16 mouse cellular contexts compared by ENCODE assay signal in the genomic region with DNA sequence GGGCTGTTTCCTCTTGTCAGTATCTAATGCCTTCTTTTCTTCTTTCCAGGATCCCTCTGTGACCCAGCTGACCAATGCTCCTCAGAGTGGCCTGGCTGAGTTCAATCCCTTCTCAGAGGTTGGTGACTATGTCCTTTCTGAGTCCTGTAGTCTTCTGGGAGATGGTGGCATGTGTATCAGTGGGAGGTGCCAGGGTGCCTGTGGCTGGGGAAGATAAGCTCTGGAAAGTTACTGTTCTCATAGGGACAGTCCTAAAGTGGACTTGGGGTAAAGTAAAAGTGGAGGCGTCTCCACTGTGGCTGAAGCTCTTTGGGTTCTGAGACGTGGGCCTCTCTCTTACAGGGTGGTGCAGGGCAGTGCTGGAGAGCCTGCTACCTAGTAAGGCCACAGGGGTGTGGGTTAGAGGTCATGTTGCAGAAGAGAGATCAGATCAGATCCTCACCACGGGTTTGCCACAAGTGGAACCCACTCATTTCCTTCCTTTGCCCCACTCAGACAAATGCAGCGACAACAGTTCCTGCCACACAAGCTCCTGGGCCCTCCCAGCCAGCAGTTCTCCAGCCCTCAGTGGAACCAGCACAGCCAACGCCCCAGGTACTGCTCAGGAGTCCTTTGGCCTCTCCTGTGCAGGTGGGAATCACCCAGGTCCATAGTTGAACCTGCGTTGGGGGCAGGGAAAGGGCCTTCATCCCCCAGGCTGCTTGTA. TPM values are rescaled to one million over a fixed set of nuclear protein-coding genes. Genes with fewer than 3 reads are reported as not detected.
DNase-seq lines count a peak whose midpoint lies in the region; ATAC-seq and TF ChIP-seq lines count a peak whose summit lies in the region.
"Had no signal": no experiment of that assay in that cellular context is flagged by ENCODE, and none has a peak within 500 bp of the region (broad histone marks: within the 10 kb centered on the region; RNA-seq: fewer than 3 reads in every experiment).

No protein-coding gene starts in this region.

- DNase-seq in gastrocnemius, adult 2 months, result no peak
- DNase-seq in gastrocnemius, postnatal 25 days, result no peak
- DNase-seq in layer of hippocampus, adult 11-12 months (ENCODE audit: low spot score), result no peak
- DNase-seq in urinary bladder, adult 18-20 months (ENCODE audit: low spot score in 2 of 2), result no peak
- DNase-seq: cerebellum, postnatal 36 days; kidney, adult 2 months had no signal

- no peaks in the 10 kb centered on the region for H3K27me3 ChIP-seq in liver, embryonic 12.5 days (replicated peaks)
- no peaks in the 10 kb centered on the region for H3K27me3 ChIP-seq in intestine, embryonic 16.5 days (replicated peaks; ENCODE audit: control insufficient read depth, insufficient read depth, low read length)
- H3K27me3 ChIP-seq: embryonic facial prominence, embryonic 12.5 days; forebrain, embryonic 12.5 days; heart, embryonic 13.5 days; hindbrain, embryonic 12.5 days; limb, embryonic 15.5 days had no signal

- H3K9ac ChIP-seq in liver, embryonic 12.5 days, result peak overlapping the region; percentile 37; the same call in 1 of the 2 replicates
- H3K9ac ChIP-seq in intestine, embryonic 16.5 days (ENCODE audit: low read depth, low read length), result no peak overlapping the region
- H3K9ac ChIP-seq: embryonic facial prominence, embryonic 12.5 days; forebrain, embryonic 12.5 days; heart, embryonic 13.5 days; hindbrain, embryonic 12.5 days; limb, embryonic 15.5 days had no signal

- H3K27ac ChIP-seq in gastrocnemius, adult 2 months, result peak overlapping the region; percentile 46
- H3K27ac ChIP-seq in liver, embryonic 12.5 days, result peak overlapping the region; percentile 75
- no peak overlapping the region for H3K27ac ChIP-seq in intestine, embryonic 16.5 days (ENCODE audit: low read length)
- H3K27ac ChIP-seq: embryonic facial prominence, embryonic 12.5 days; forebrain, embryonic 12.5 days; heart, embryonic 13.5 days; hindbrain, embryonic 12.5 days; limb, embryonic 15.5 days had no signal

- H3K4me1 ChIP-seq in liver, embryonic 12.5 days, result peaks cover 32% of the 10 kb centered on the region
- no peaks in the 10 kb centered on the region for H3K4me1 ChIP-seq in intestine, embryonic 16.5 days (ENCODE audit: control insufficient read depth, insufficient read depth, low read length)
- H3K4me1 ChIP-seq: embryonic facial prominence, embryonic 12.5 days; forebrain, embryonic 12.5 days; hindbrain, embryonic 12.5 days had no signal

- no peak overlapping the region for H3K4me3 ChIP-seq in gastrocnemius, adult 2 months
- H3K4me3 ChIP-seq in liver, embryonic 12.5 days, result no peak overlapping the region
- no peak overlapping the region for H3K4me3 ChIP-seq in intestine, embryonic 16.5 days (ENCODE audit: low read length)
- H3K4me3 ChIP-seq: embryonic facial prominence, embryonic 12.5 days; forebrain, embryonic 12.5 days; heart, embryonic 13.5 days; hindbrain, embryonic 12.5 days; limb, embryonic 15.5 days had no signal

- ATAC-seq in common myeloid progenitor, adult 5-6 weeks (replicated peaks; ENCODE audit: low read depth, poor library complexity, severe bottlenecking), result peak; percentile 81
- peak; percentile 91 for ATAC-seq in liver, embryonic 12.5 days
- ATAC-seq in megakaryocyte-erythroid progenitor cell, adult 5-6 weeks (replicated peaks; ENCODE audit: low FRiP score, low TSS enrichment, poor library complexity, severe bottlenecking), result peak; percentile 76
- no peak for ATAC-seq in intestine, embryonic 16.5 days

- intact Hi-C loops in gastrocnemius, adult 2 months (cut with DNase I), result no loop called here

- H3K36me3 ChIP-seq in liver, embryonic 12.5 days, result peaks cover 52% of the 10 kb centered on the region
- H3K36me3 ChIP-seq in intestine, embryonic 16.5 days (ENCODE audit: control insufficient read depth, insufficient read depth, low read length), result peaks cover 14% of the 10 kb centered on the region

- 30% methylated on average over 6 of the region's 6 CpGs for WGBS in liver, embryonic 12.5 days (ENCODE audit: insufficient replicate concordance)
- 86% methylated on average over 6 of the region's 6 CpGs for WGBS in intestine, embryonic 16.5 days

- no peaks in the 10 kb centered on the region for H3K9me3 ChIP-seq in liver, embryonic 12.5 days (replicated peaks)
- no peaks in the 10 kb centered on the region for H3K9me3 ChIP-seq in intestine, embryonic 16.5 days (ENCODE audit: control insufficient read depth, low read length)
- H3K9me3 ChIP-seq: embryonic facial prominence, embryonic 12.5 days; forebrain, embryonic 12.5 days; heart, embryonic 13.5 days; hindbrain, embryonic 12.5 days; limb, embryonic 15.5 days had no signal

- TF ChIP-seq CTCF in gastrocnemius, adult 2 months (IDR thresholded peaks at IDR 0.05), result no peak

- H3K4me2 ChIP-seq in liver, embryonic 12.5 days, result peak overlapping the region; percentile 44
- H3K4me2 ChIP-seq in intestine, embryonic 16.5 days (ENCODE audit: low read depth, low read length), result no peak overlapping the region
- H3K4me2 ChIP-seq: embryonic facial prominence, embryonic 12.5 days; forebrain, embryonic 12.5 days; heart, embryonic 13.5 days; hindbrain, embryonic 12.5 days; limb, embryonic 15.5 days had no signal

RNA-seq across cellular contexts. Expression of gene Ulk3, which starts 12.0 kb away (rescaled TPM):
- 1 to 10 TPM; 4.4 to 6.6 TPM for total RNA-seq in gastrocnemius, adult 2 months (2021)
- 1 to 10 TPM; 3.8 to 4.0 TPM for total RNA-seq in gastrocnemius, postnatal 25 days (2021)
- total RNA-seq in common myeloid progenitor, adult 5-6 weeks (2017), result 4.1 and 10.6 TPM in 2 replicates
- 6.4 and 9.0 TPM in 2 replicates for polyA plus RNA-seq in liver, embryonic 12.5 days (2016; fragmentation: Nextera tagmentation; extraction: Ambion mirVana)
- 8.7 and 16.7 TPM in 2 replicates for total RNA-seq in megakaryocyte-erythroid progenitor cell, adult 5-6 weeks (2014; fragmentation: Nextera tagmentation)
- 2.6 and 3.8 TPM in 2 replicates for total RNA-seq in megakaryocyte-erythroid progenitor cell, adult 5-6 weeks (2017)
- polyA plus RNA-seq in intestine, embryonic 16.5 days (2015; fragmentation: Nextera tagmentation; extraction: Ambion mirVana), result 18.0 and 19.0 TPM in 2 replicates

RNA-seq across cellular contexts. Expression of gene Scamp2, which starts 16.6 kb away (rescaled TPM):
- 10 to 100 TPM; 39.6 to 46.4 TPM for total RNA-seq in gastrocnemius, adult 2 months (2021)
- total RNA-seq in gastrocnemius, postnatal 25 days (2021), result 10 to 100 TPM; 31.3 to 36.9 TPM
- 19.2 and 24.9 TPM in 2 replicates for total RNA-seq in common myeloid progenitor, adult 5-6 weeks (2017)
- 32.5 and 33.2 TPM in 2 replicates for polyA plus RNA-seq in liver, embryonic 12.5 days (2016; fragmentation: Nextera tagmentation; extraction: Ambion mirVana)
- 21.5 and 45.2 TPM in 2 replicates for total RNA-seq in megakaryocyte-erythroid progenitor cell, adult 5-6 weeks (2014; fragmentation: Nextera tagmentation)
- total RNA-seq in megakaryocyte-erythroid progenitor cell, adult 5-6 weeks (2017), result 10.1 and 22.2 TPM in 2 replicates
- polyA plus RNA-seq in intestine, embryonic 16.5 days (2015; fragmentation: Nextera tagmentation; extraction: Ambion mirVana), result 95.7 and 97.2 TPM in 2 replicates

RNA-seq across cellular contexts. Expression of gene Mpi, which starts 24.7 kb away (rescaled TPM):
- 10 to 100 TPM; 67.6 to 97.7 TPM for total RNA-seq in gastrocnemius, adult 2 months (2021)
- total RNA-seq in gastrocnemius, postnatal 25 days (2021), result 10 to 100 TPM; 75.1 to 87.6 TPM
- total RNA-seq in common myeloid progenitor, adult 5-6 weeks (2017), result 10.7 and 14.5 TPM in 2 replicates
- polyA plus RNA-seq in liver, embryonic 12.5 days (2016; fragmentation: Nextera tagmentation; extraction: Ambion mirVana), result 17.4 and 17.7 TPM in 2 replicates
- total RNA-seq in megakaryocyte-erythroid progenitor cell, adult 5-6 weeks (2014; fragmentation: Nextera tagmentation), result 13.5 and 16.6 TPM in 2 replicates
- total RNA-seq in megakaryocyte-erythroid progenitor cell, adult 5-6 weeks (2017), result 6.6 and 6.7 TPM in 2 replicates
- polyA plus RNA-seq in intestine, embryonic 16.5 days (2015; fragmentation: Nextera tagmentation; extraction: Ambion mirVana), result 58.4 and 59.4 TPM in 2 replicates

RNA-seq across cellular contexts. Expression of gene Cplx3, which starts 28.8 kb away (rescaled TPM):
- total RNA-seq in gastrocnemius, adult 2 months (2021), result not detected
- total RNA-seq in gastrocnemius, postnatal 25 days (2021), result not detected
- not detected in 2 replicates for total RNA-seq in common myeloid progenitor, adult 5-6 weeks (2017)
- polyA plus RNA-seq in liver, embryonic 12.5 days (2016; fragmentation: Nextera tagmentation; extraction: Ambion mirVana), result not detected in 2 replicates
- total RNA-seq in megakaryocyte-erythroid progenitor cell, adult 5-6 weeks (2014; fragmentation: Nextera tagmentation), result not detected in 2 replicates
- total RNA-seq in megakaryocyte-erythroid progenitor cell, adult 5-6 weeks (2017), result not detected in 2 replicates
- polyA plus RNA-seq in intestine, embryonic 16.5 days (2015; fragmentation: Nextera tagmentation; extraction: Ambion mirVana), result not detected in 2 replicates
- total RNA-seq: adrenal gland, adult 18-20 months had no signal
- polyA plus RNA-seq: heart, embryonic 13.5 days; limb, embryonic 15.5 days had no signal

RNA-seq across cellular contexts. Expression of gene Fam219b, which starts 40.0 kb away (rescaled TPM):
- total RNA-seq in gastrocnemius, adult 2 months (2021), result 1 to 10 TPM; 5.9 TPM
- total RNA-seq in gastrocnemius, postnatal 25 days (2021), result 1 to 10 TPM; 3.3 to 5.6 TPM
- 12.2 and 13.6 TPM in 2 replicates for total RNA-seq in common myeloid progenitor, adult 5-6 weeks (2017)
- polyA plus RNA-seq in liver, embryonic 12.5 days (2016; fragmentation: Nextera tagmentation; extraction: Ambion mirVana), result 10.5 and 12.0 TPM in 2 replicates
- total RNA-seq in megakaryocyte-erythroid progenitor cell, adult 5-6 weeks (2014; fragmentation: Nextera tagmentation), result 12.1 and 12.7 TPM in 2 replicates
- total RNA-seq in megakaryocyte-erythroid progenitor cell, adult 5-6 weeks (2017), result 9.2 and 10.0 TPM in 2 replicates
- 13.6 and 13.7 TPM in 2 replicates for polyA plus RNA-seq in intestine, embryonic 16.5 days (2015; fragmentation: Nextera tagmentation; extraction: Ambion mirVana)
